Mouse (Mus musculus): ENCODE data around the gene Ctnnbl1. TPM values are rescaled to one million over a fixed set of nuclear protein-coding genes. Genes with fewer than 3 reads are reported as not detected.

The Ctnnbl1 gene
- total and polyA plus RNA-seq, 3 experiments = 6.7 to 10.7 (median 10.1) TPM

GRCm38 (mm10) chr2:157791528-157792162 lies 54.4 kb downstream of the Ctnnbl1 start:
- TF ChIP-seq CTCF (IDR thresholded peaks at IDR 0.05) = no peak
- no peak for TF ChIP-seq EP300 (IDR thresholded peaks at IDR 0.05; ENCODE audit: insufficient read depth, low read depth, low read length)
- no peak for TF ChIP-seq POLR2A (IDR thresholded peaks at IDR 0.05; ENCODE audit: insufficient read depth, low read depth, low read length)
- H3K9ac ChIP-seq (ENCODE audit: low read depth, low read length) = no peak overlapping the region
- 88% methylated on average over 14 of the region's 14 CpGs for WGBS
- no peaks in the 10 kb centered on the region for H3K27me3 ChIP-seq (ENCODE audit: control insufficient read depth, insufficient read depth, low read length)
- H3K79me2 ChIP-seq (replicated peaks; ENCODE audit: control insufficient read depth, insufficient read depth, low read length) = no peaks in the 10 kb centered on the region
- no peaks in the 10 kb centered on the region for H3K4me1 ChIP-seq (ENCODE audit: control insufficient read depth, insufficient read depth, low read length)
- intact Hi-C loops (cut with DNase I) = no loop called here
- no peak overlapping the region for H3K4me3 ChIP-seq
- DNase-seq = no peak
- no peak overlapping the region for H3K27ac ChIP-seq
- no peaks in the 10 kb centered on the region for H3K36me3 ChIP-seq (ENCODE audit: control insufficient read depth, insufficient read depth, low read length)

- no peak for DNase-seq
- no peak for TF ChIP-seq CTCF (IDR thresholded peaks at IDR 0.05)
- TF ChIP-seq POLR2A (IDR thresholded peaks at IDR 0.05; ENCODE audit: insufficient read depth, low read depth, low read length) = no peak
- TF ChIP-seq EP300 (IDR thresholded peaks at IDR 0.05; ENCODE audit: insufficient read depth, low read depth, low read length) = no peak
- Histone ChIP-seq H3K79me2 (replicated peaks; ENCODE audit: control insufficient read depth, insufficient read depth, low read length) (no peaks in the 10 kb centered on the region), H3K4me3 (no peak overlapping the region), H3K4me1 (ENCODE audit: control insufficient read depth, insufficient read depth, low read length) (no peaks in the 10 kb centered on the region), H3K36me3 (ENCODE audit: control insufficient read depth, insufficient read depth, low read length) (no peaks in the 10 kb centered on the region), H3K27me3 (ENCODE audit: control insufficient read depth, insufficient read depth, low read length) (no peaks in the 10 kb centered on the region), H3K27ac (no peak overlapping the region), H3K9ac (ENCODE audit: low read depth, low read length) (no peak overlapping the region)
- WGBS = 83% methylated on average over 10 of the region's 10 CpGs
- intact Hi-C loops (cut with DNase I) = no loop called here
Measured at GRCm38 (mm10) chr2:157792840-157793552, 55.8 kb downstream of the Ctnnbl1 start.

GRCm38 (mm10) chr2:157793851-157794332 lies 56.7 kb downstream of the Ctnnbl1 start:
- H3K4me3 ChIP-seq = no peak overlapping the region
- 78% methylated on average over 8 of the region's 8 CpGs for WGBS
- H3K79me2 ChIP-seq (replicated peaks; ENCODE audit: control insufficient read depth, insufficient read depth, low read length) = no peaks in the 10 kb centered on the region
- H3K36me3 ChIP-seq (ENCODE audit: control insufficient read depth, insufficient read depth, low read length) = no peaks in the 10 kb centered on the region
- no peak for DNase-seq
- H3K27ac ChIP-seq = no peak overlapping the region
- H3K9ac ChIP-seq (ENCODE audit: low read depth, low read length) = no peak overlapping the region
- no peaks in the 10 kb centered on the region for H3K4me1 ChIP-seq (ENCODE audit: control insufficient read depth, insufficient read depth, low read length)
- intact Hi-C loops (cut with DNase I) = no loop called here
- no peak for TF ChIP-seq EP300 (IDR thresholded peaks at IDR 0.05; ENCODE audit: insufficient read depth, low read depth, low read length)
- TF ChIP-seq POLR2A (IDR thresholded peaks at IDR 0.05; ENCODE audit: insufficient read depth, low read depth, low read length) = no peak
- no peak for TF ChIP-seq CTCF (IDR thresholded peaks at IDR 0.05)
- no peaks in the 10 kb centered on the region for H3K27me3 ChIP-seq (ENCODE audit: control insufficient read depth, insufficient read depth, low read length)

GRCm38 (mm10) chr2:157795627-157796423 lies 58.6 kb downstream of the Ctnnbl1 start:
- no peaks in the 10 kb centered on the region for H3K27me3 ChIP-seq (ENCODE audit: control insufficient read depth, insufficient read depth, low read length)
- H3K9ac ChIP-seq (ENCODE audit: low read depth, low read length) = no peak overlapping the region
- no peak for TF ChIP-seq CTCF (IDR thresholded peaks at IDR 0.05)
- no peak for TF ChIP-seq EP300 (IDR thresholded peaks at IDR 0.05; ENCODE audit: insufficient read depth, low read depth, low read length)
- no peak for TF ChIP-seq POLR2A (IDR thresholded peaks at IDR 0.05; ENCODE audit: insufficient read depth, low read depth, low read length)
- H3K79me2 ChIP-seq (replicated peaks; ENCODE audit: control insufficient read depth, insufficient read depth, low read length) = no peaks in the 10 kb centered on the region
- intact Hi-C loops (cut with DNase I) = no loop called here
- WGBS = 93% methylated on average over 1 of the region's 1 CpGs
- DNase-seq = no peak
- H3K4me1 ChIP-seq (ENCODE audit: control insufficient read depth, insufficient read depth, low read length) = no peaks in the 10 kb centered on the region
- H3K36me3 ChIP-seq (ENCODE audit: control insufficient read depth, insufficient read depth, low read length) = no peaks in the 10 kb centered on the region
- H3K4me3 ChIP-seq = no peak overlapping the region
- H3K27ac ChIP-seq = no peak overlapping the region

GRCm38 (mm10) chr2:157799533-157799932 lies 62.3 kb downstream of the Ctnnbl1 start:
- intact Hi-C loops (cut with DNase I) = no loop called here
- no peak for DNase-seq
- H3K36me3 ChIP-seq (ENCODE audit: control insufficient read depth, insufficient read depth, low read length) = no peaks in the 10 kb centered on the region
- TF ChIP-seq CTCF (IDR thresholded peaks at IDR 0.05) (no peak), EP300 (IDR thresholded peaks at IDR 0.05; ENCODE audit: insufficient read depth, low read depth, low read length) (no peak), POLR2A (IDR thresholded peaks at IDR 0.05; ENCODE audit: insufficient read depth, low read depth, low read length) (no peak)
- no peak overlapping the region for H3K27ac ChIP-seq
- no peaks in the 10 kb centered on the region for H3K27me3 ChIP-seq (ENCODE audit: control insufficient read depth, insufficient read depth, low read length)
- no peaks in the 10 kb centered on the region for H3K4me1 ChIP-seq (ENCODE audit: control insufficient read depth, insufficient read depth, low read length)
- H3K9ac ChIP-seq (ENCODE audit: low read depth, low read length) = no peak overlapping the region
- no peak overlapping the region for H3K4me3 ChIP-seq
- WGBS = 94% methylated on average over 9 of the region's 9 CpGs
- H3K79me2 ChIP-seq (replicated peaks; ENCODE audit: control insufficient read depth, insufficient read depth, low read length) = no peaks in the 10 kb centered on the region

Measured in heart, adult 2 months (tissue).